Mouse (Mus musculus) forebrain, embryonic 11.5 days (tissue): ENCODE data around the gene Ipo11. TPM values are rescaled to one million over a fixed set of nuclear protein-coding genes. Genes with fewer than 3 reads are reported as not detected.

Source experiments
- ATAC-seq: fragments of 200-750 bp; cut with Nextera tagmentation; replicated peaks from 2 replicates; pipeline ENCODE4 v1.8.0; 2017; ENCODE audit warnings: moderate TSS enrichment; ENCODE audit not compliant: low FRiP score
- DNase-seq: peaks from one replicate; pipeline ENCODE4 v3.0.0-alpha.2; 2017; ENCODE audit warnings: low spot score
- H3K27ac ChIP-seq: fragments of 300-500 bp; sonication (generic); 2 replicates; pipeline ENCODE4 v1.5.1; 2014; ENCODE audit warnings: low read depth, low read length
- H3K27me3 ChIP-seq: fragments of 300-500 bp; sonication (generic); 2 replicates; pipeline ENCODE4 v1.6.1; 2014; ENCODE audit warnings: mild to moderate bottlenecking, low read length, mixed read lengths; ENCODE audit not compliant: control insufficient read depth, insufficient read depth
- H3K36me3 ChIP-seq: fragments of 300-500 bp; sonication (generic); 2 replicates; pipeline ENCODE4 v1.6.1; 2014; ENCODE audit warnings: mild to moderate bottlenecking, low read length, moderate library complexity, mixed read lengths; ENCODE audit not compliant: control insufficient read depth, insufficient read depth
- H3K4me1 ChIP-seq: fragments of 300-500 bp; sonication (generic); replicated peaks from 2 replicates; pipeline ENCODE4 v1.6.1; 2014; ENCODE audit warnings: low read length, mixed read lengths; ENCODE audit not compliant: control insufficient read depth, insufficient read depth
- H3K4me2 ChIP-seq: fragments of 300-500 bp; sonication (generic); 2 replicates; pipeline ENCODE4 v1.6.1; 2014; ENCODE audit warnings: low read depth, mild to moderate bottlenecking, low read length, moderate library complexity, mixed read lengths; ENCODE audit not compliant: severe bottlenecking
- H3K4me3 ChIP-seq: fragments of 300-500 bp; sonication (generic); 2 replicates; pipeline ENCODE4 v1.5.1; 2014; ENCODE audit warnings: low read depth, low read length
- H3K9ac ChIP-seq: fragments of 300-500 bp; sonication (generic); 2 replicates; pipeline ENCODE4 v1.6.1; 2014; ENCODE audit warnings: low read length
- H3K9me3 ChIP-seq: fragments of 300-500 bp; sonication (generic); 2 replicates; pipeline ENCODE4 v1.6.1; 2016; ENCODE audit warnings: low read length, mixed read lengths; ENCODE audit not compliant: control insufficient read depth
- WGBS: fragments of 180-500 bp; shearing (Covaris S2); extraction: QIAGEN DNeasy Blood & Tissue Kit; methylation state at CpG from one replicate; pipeline ENCODE4 v1.1.7; 2014; 5-methylcytosine and 5-hydroxymethylcytosine counted together
- polyA plus RNA-seq: library from polyadenylated mRNA; unstranded; fragments of >200 nt; fragmentation: Nextera tagmentation; extraction: Ambion mirVana; gene quantifications from 2 replicates; pipeline ENCODE4 v1.2.1, GENCODE M21; 2014

The Ipo11 gene
- polyA plus RNA-seq = 86.1 and 92.9 TPM in 2 replicates

GRCm38 (mm10) chr13:106936256-106937137 is at the start of gene Ipo11:
TSS of gene Ipo11 (minus strand) at chr13:106936958.
- H3K4me1 ChIP-seq = no peaks in the 10 kb centered on the region
- H3K9ac ChIP-seq = peak within 1 kb of the TSS; percentile 90
- H3K36me3 ChIP-seq = no peaks in the 10 kb centered on the region
- ATAC-seq (peak; percentile 97), DNase-seq (peak; percentile 97)
- H3K4me3 ChIP-seq = peak within 1 kb of the TSS; percentile 96
- H3K27me3 ChIP-seq = no peaks in the 10 kb centered on the region
- peak within 1 kb of the TSS; percentile 72 for H3K27ac ChIP-seq
- no peaks in the 10 kb centered on the region for H3K9me3 ChIP-seq
- H3K4me2 ChIP-seq = peak within 1 kb of the TSS; percentile 60
- under 1% methylated on average over 84 of the region's 84 CpGs for WGBS

- peaks cover 2% of the 10 kb centered on the region; the same call in 1 of the 2 replicates for H3K36me3 ChIP-seq
- DNase-seq (no peak), ATAC-seq (no peak)
- H3K9ac ChIP-seq = no peak overlapping the region
- no peak overlapping the region for H3K4me2 ChIP-seq
- H3K27ac ChIP-seq = no peak overlapping the region
- no peak overlapping the region for H3K4me3 ChIP-seq
- H3K4me1 ChIP-seq = no peaks in the 10 kb centered on the region
- H3K9me3 ChIP-seq = no peaks in the 10 kb centered on the region
- no peaks in the 10 kb centered on the region for H3K27me3 ChIP-seq
- 95% methylated on average over 4 of the region's 4 CpGs for WGBS
Measured at GRCm38 (mm10) chr13:106961496-106961895, 24.7 kb upstream of the Ipo11 start.

- Histone ChIP-seq H3K4me2 (no peak overlapping the region), H3K36me3 (peaks cover 5% of the 10 kb centered on the region; the same call in 1 of the 2 replicates), H3K4me3 (no peak overlapping the region), H3K4me1 (no peaks in the 10 kb centered on the region), H3K9ac (no peak overlapping the region), H3K27me3 (no peaks in the 10 kb centered on the region), H3K9me3 (no peaks in the 10 kb centered on the region), H3K27ac (no peak overlapping the region)
- DNase-seq (no peak), ATAC-seq (no peak)
- WGBS = 90% methylated on average over 3 of the region's 3 CpGs
Measured at GRCm38 (mm10) chr13:106960557-106960956, 23.8 kb upstream of the Ipo11 start.

- no peak overlapping the region for H3K9ac ChIP-seq
- WGBS = 91% methylated on average over 3 of the region's 3 CpGs
- H3K4me3 ChIP-seq = no peak overlapping the region
Measured at GRCm38 (mm10) chr13:106958286-106958685, 21.5 kb upstream of the Ipo11 start.

GRCm38 (mm10) chr13:106957554-106957953 is 20.8 kb upstream of the Ipo11 start:
- Histone ChIP-seq H3K9ac (no peak overlapping the region), H3K27me3 (no peaks in the 10 kb centered on the region), H3K4me3 (no peak overlapping the region), H3K9me3 (no peaks in the 10 kb centered on the region), H3K27ac (no peak overlapping the region), H3K4me2 (no peak overlapping the region), H3K4me1 (no peaks in the 10 kb centered on the region), H3K36me3 (peaks cover 4% of the 10 kb centered on the region; the same call in 1 of the 2 replicates)
- DNase-seq (no peak), ATAC-seq (no peak)
- WGBS = 93% methylated on average over 4 of the region's 4 CpGs

More at GRCm38 (mm10) chr13:106958286-106958685, 21.5 kb upstream of the Ipo11 start:
- H3K9me3 ChIP-seq = no peaks in the 10 kb centered on the region
- no peaks in the 10 kb centered on the region for H3K27me3 ChIP-seq
- H3K27ac ChIP-seq = no peak overlapping the region
- DNase-seq (no peak), ATAC-seq (no peak)
- peaks cover 4% of the 10 kb centered on the region; the same call in 1 of the 2 replicates for H3K36me3 ChIP-seq
- no peak overlapping the region for H3K4me2 ChIP-seq
- no peaks in the 10 kb centered on the region for H3K4me1 ChIP-seq

GRCm38 (mm10) chr13:106954880-106955279 is 18.1 kb upstream of the Ipo11 start:
- DNase-seq (no peak), ATAC-seq (no peak)
- Histone ChIP-seq H3K27ac (no peak overlapping the region), H3K9me3 (no peaks in the 10 kb centered on the region), H3K27me3 (no peaks in the 10 kb centered on the region), H3K4me2 (no peak overlapping the region), H3K36me3 (peaks cover 4% of the 10 kb centered on the region; the same call in 1 of the 2 replicates), H3K9ac (no peak overlapping the region), H3K4me3 (no peak overlapping the region), H3K4me1 (no peaks in the 10 kb centered on the region)
- 91% methylated on average over 3 of the region's 3 CpGs for WGBS

- no peaks in the 10 kb centered on the region for H3K27me3 ChIP-seq
- H3K4me3 ChIP-seq = peak overlapping the region; percentile 91
- DNase-seq = no peak
- peak; percentile 4; the same call in 1 of the 2 replicates for ATAC-seq
- H3K4me1 ChIP-seq = peaks cover 6% of the 10 kb centered on the region; the same call in 1 of the 2 replicates
- no peaks in the 10 kb centered on the region; the same call in 1 of the 2 replicates for H3K36me3 ChIP-seq
- H3K9ac ChIP-seq = peak overlapping the region; percentile 89
- peak overlapping the region; percentile 69 for H3K4me2 ChIP-seq
- H3K9me3 ChIP-seq = no peaks in the 10 kb centered on the region
- WGBS = 6% methylated on average over 6 of the region's 6 CpGs
- no peak overlapping the region for H3K27ac ChIP-seq
Measured at GRCm38 (mm10) chr13:106947583-106947982, 10.8 kb upstream of the Ipo11 start.

GRCm38 (mm10) chr13:106946594-106947540 is 10.1 kb upstream of the Ipo11 start, which contains the start of gene Dimt1:
TSS of gene Dimt1 (plus strand) at chr13:106947127.
- H3K4me1 ChIP-seq = peaks cover 6% of the 10 kb centered on the region; the same call in 1 of the 2 replicates
- DNase-seq (peak; percentile 96), ATAC-seq (peak; percentile 99)
- H3K9me3 ChIP-seq = no peaks in the 10 kb centered on the region
- peak within 1 kb of the TSS; percentile 69 for H3K4me2 ChIP-seq
- peak within 1 kb of the TSS; percentile 77; the same call in 1 of the 2 replicates for H3K27ac ChIP-seq
- WGBS = under 1% methylated on average over 66 of the region's 68 CpGs
- H3K9ac ChIP-seq = peak within 1 kb of the TSS; percentile 89
- H3K4me3 ChIP-seq = peak within 1 kb of the TSS; percentile 91
- no peaks in the 10 kb centered on the region; the same call in 1 of the 2 replicates for H3K36me3 ChIP-seq
- H3K27me3 ChIP-seq = no peaks in the 10 kb centered on the region
